ENCODE assay signal across 22 mouse cellular contexts in genomic region chr8:64399554-64399953, GRCm38 (mm10).
DNase-seq lines count a peak whose midpoint lies in the region; TF ChIP-seq lines count a peak whose summit lies in the region.
"Had no signal": no experiment of that assay in that cellular context is flagged by ENCODE, and none has a peak within 500 bp of the region (broad histone marks: within the 10 kb centered on the region; RNA-seq: fewer than 3 reads in every experiment).

No protein-coding gene starts in this region.

- H3K36me3 ChIP-seq in ES-E14 (ENCODE audit: control insufficient read depth, insufficient read depth, low read length, poor library complexity, severe bottlenecking) = no peaks in the 10 kb centered on the region
- H3K36me3 ChIP-seq: G1E had no signal

- in situ Hi-C loops in ES-E14 (cut with MboI; ENCODE audit: low sequenced_read_pairs in 2 of 2, unreplicated experiment in 2 of 2) = no loop called here

- H3K4me3 ChIP-seq in ES-E14 (ENCODE audit: insufficient read depth in 1 of 2, low read depth in 1 of 2, low read length in 2 of 2, poor library complexity in 1 of 2, severe bottlenecking in 1 of 2) = no peak overlapping the region

- no peak overlapping the region for H3K27ac ChIP-seq in ES-E14 (ENCODE audit: insufficient read depth, low read depth, low read length, poor library complexity, severe bottlenecking)

- no peak overlapping the region for H3K9ac ChIP-seq in ES-E14 (ENCODE audit: insufficient read depth, low read depth, low read length, poor library complexity, severe bottlenecking)

- DNase-seq in ES-CJ7 (ENCODE audit: low read depth, low spot score) = peak; percentile 82
- peak; percentile 24 for DNase-seq in ES-E14 (ENCODE audit: low read depth, low spot score)
- peak; percentile 86 for DNase-seq in R1 (ENCODE audit: low read depth, low spot score)
- peak; percentile 67 for DNase-seq in ZHBTc4 (ENCODE audit: low read depth, low spot score)
- DNase-seq in left cerebral cortex, adult 18-20 months (ENCODE audit: low spot score in 2 of 2) = no peak
- DNase-seq in cerebellum, adult 11-12 months = no peak
- DNase-seq in cerebellum, postnatal 14 days = no peak
- DNase-seq in layer of hippocampus, adult 11-12 months (ENCODE audit: low spot score) = no peak
- DNase-seq: adrenal gland, adult 2 months; adrenal gland, adult 8-10 months; adrenal gland, postnatal 10 days; adrenal gland, postnatal 14 days; adrenal gland, postnatal 25 days; adrenal gland, postnatal 36 days; B cell, adult 2 months; cerebellum, adult 11 months; cerebellum, adult 18-20 months; cerebellum, adult 2 months; cerebellum, adult 8-10 months; cerebellum, adult 9-10 months; cerebellum, adult 9-11 months had no signal

- H3K9me3 ChIP-seq in ES-E14 (ENCODE audit: control insufficient read depth, insufficient read depth, low read depth, low read length) = no peaks in the 10 kb centered on the region

- H3K4me1 ChIP-seq in ES-E14 (ENCODE audit: control insufficient read depth in 2 of 2, insufficient read depth in 2 of 2, low read length in 2 of 2, poor library complexity in 1 of 2) = peaks cover 2% of the 10 kb centered on the region in 2 experiments; a peak in 3 of 4 replicates

TF ChIP-seq in ES-E14, 5 proteins besides CTCF, POLR2A, EP300 and RAD21:
- no peak for TF ChIP-seq ZNF384 (IDR thresholded peaks at IDR 0.05; ENCODE audit: low read depth, low read length)
- no peak for TF ChIP-seq MAFK (IDR thresholded peaks at IDR 0.05; ENCODE audit: insufficient read depth, low read depth, low read length)
- no peak for TF ChIP-seq CHD2 (IDR thresholded peaks at IDR 0.05; ENCODE audit: low read depth, low read length)
- no peak for TF ChIP-seq ZC3H11A (IDR thresholded peaks at IDR 0.05; ENCODE audit: borderline replicate concordance, low read depth, low read length)
- no peak for TF ChIP-seq HCFC1 (IDR thresholded peaks at IDR 0.05; ENCODE audit: borderline replicate concordance, insufficient read depth, low read length)

Comparison
In these comparisons a context has a peak if more than half of its experiments do, and no peak if none do; other contexts are left out.
1. DNase-seq: peak in ES-CJ7 (single experiment), ES-E14 (single experiment), R1 (single experiment) and ZHBTc4 (single experiment); none in left cerebral cortex, adult 18-20 months (0 of 2), cerebellum, adult 11-12 months (single experiment), cerebellum, postnatal 14 days (0 of 2) and layer of hippocampus, adult 11-12 months (single experiment).